Mouse (Mus musculus): ENCODE results near the gene Gm48551.

Gm48551 gene

GRCm38 (mm10) chr10:81383802-81384604 is at the start of gene Gm48551, which contains the start of gene Dohh:
TSS of gene Gm48551 (plus strand) at chr10:81384466.
TSS of gene Dohh (plus strand) at chr10:81384428.
- DNase-seq (ENCODE audit: low spot score) = peak; percentile 99

- DNase-seq (ENCODE audit: low spot score) = peak; percentile 85
These were observed 48.6 kb upstream of the Gm48551 start for GRCm38 (mm10) chr10:81335393-81336340.

GRCm38 (mm10) chr10:81336558-81336957 is 47.7 kb upstream of the Gm48551 start:
- DNase-seq (ENCODE audit: low spot score) = no peak

GRCm38 (mm10) chr10:81340551-81341332 is 43.5 kb upstream of the Gm48551 start:
- DNase-seq (ENCODE audit: low spot score) = no peak

- DNase-seq (ENCODE audit: low spot score) = peak; percentile 55
These were observed 42.8 kb upstream of the Gm48551 start for GRCm38 (mm10) chr10:81341333-81341949.

GRCm38 (mm10) chr10:81342686-81343505 is 41.4 kb upstream of the Gm48551 start, which contains the start of gene Gipc3:
TSS of gene Gipc3 (minus strand) at chr10:81343266.
- no peak for DNase-seq (ENCODE audit: low spot score)

- DNase-seq (ENCODE audit: low spot score) = no peak
These were observed 39.7 kb upstream of the Gm48551 start for GRCm38 (mm10) chr10:81344421-81345161.

GRCm38 (mm10) chr10:81345162-81345534 is 39.1 kb upstream of the Gm48551 start:
- no peak for DNase-seq (ENCODE audit: low spot score)

GRCm38 (mm10) chr10:81346453-81347067 is 37.7 kb upstream of the Gm48551 start:
- DNase-seq (ENCODE audit: low spot score) = no peak

- peak; percentile 73 for DNase-seq (ENCODE audit: low spot score)
These were observed 35.1 kb upstream of the Gm48551 start for GRCm38 (mm10) chr10:81349146-81349545.

- no peak for DNase-seq (ENCODE audit: low spot score)
These were observed 34.3 kb upstream of the Gm48551 start for GRCm38 (mm10) chr10:81349961-81350350.

GRCm38 (mm10) chr10:81350351-81351063 is 33.8 kb upstream of the Gm48551 start, which contains the start of gene Hmg20b:
TSS of gene Hmg20b (minus strand) at chr10:81350480.
- DNase-seq (ENCODE audit: low spot score) = peak; percentile 99

- no peak for DNase-seq (ENCODE audit: low spot score)
These were observed 32.5 kb upstream of the Gm48551 start for GRCm38 (mm10) chr10:81351678-81352291.

- no peak for DNase-seq (ENCODE audit: low spot score)
These were observed 29.4 kb upstream of the Gm48551 start for GRCm38 (mm10) chr10:81354738-81355477.

GRCm38 (mm10) chr10:81355533-81355932 is 28.7 kb upstream of the Gm48551 start:
- DNase-seq (ENCODE audit: low spot score) = no peak

GRCm38 (mm10) chr10:81356352-81356990 is 27.8 kb upstream of the Gm48551 start:
- DNase-seq (ENCODE audit: low spot score) = peak; percentile 53
